Mouse (Mus musculus): ENCODE results near the gene Slc25a21.

DNA sequence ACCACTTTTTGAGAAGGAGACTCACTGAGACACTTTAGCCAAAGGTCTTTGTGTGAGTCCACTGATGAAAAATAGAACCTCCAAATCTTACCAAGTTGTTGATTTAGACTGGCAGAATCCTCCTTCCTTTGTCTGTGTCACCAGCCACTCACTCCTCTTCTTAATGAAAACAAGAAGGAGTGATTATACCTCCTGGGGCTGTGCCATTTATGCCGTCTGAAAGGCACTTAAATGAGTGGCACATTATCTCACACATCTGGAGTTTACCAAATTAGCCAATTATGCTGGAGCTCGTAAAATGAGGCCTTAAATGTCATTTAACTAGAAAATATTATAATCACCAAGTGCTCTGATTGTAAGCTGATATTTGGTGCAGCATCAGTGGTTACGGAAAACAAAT, 345.8 kb downstream of the Slc25a21 start:
- TF ChIP-seq CTCF (IDR thresholded peaks at IDR 0.05; ENCODE audit: low read depth, low read length) (no peak), POLR2A (IDR thresholded peaks at IDR 0.05; ENCODE audit: extremely low read depth, insufficient read depth, low read length) (no peak)
